Mouse (Mus musculus): ENCODE measurements around the gene Wfdc12. TPM values are rescaled to one million over a fixed set of nuclear protein-coding genes. Genes with fewer than 3 reads are reported as not detected.
A peak's percentile ranks its signal among the peaks of the same experiment; 100 is the strongest.

Gene Wfdc12
- polyA plus RNA-seq, 1 experiment, result not detected

DNA sequence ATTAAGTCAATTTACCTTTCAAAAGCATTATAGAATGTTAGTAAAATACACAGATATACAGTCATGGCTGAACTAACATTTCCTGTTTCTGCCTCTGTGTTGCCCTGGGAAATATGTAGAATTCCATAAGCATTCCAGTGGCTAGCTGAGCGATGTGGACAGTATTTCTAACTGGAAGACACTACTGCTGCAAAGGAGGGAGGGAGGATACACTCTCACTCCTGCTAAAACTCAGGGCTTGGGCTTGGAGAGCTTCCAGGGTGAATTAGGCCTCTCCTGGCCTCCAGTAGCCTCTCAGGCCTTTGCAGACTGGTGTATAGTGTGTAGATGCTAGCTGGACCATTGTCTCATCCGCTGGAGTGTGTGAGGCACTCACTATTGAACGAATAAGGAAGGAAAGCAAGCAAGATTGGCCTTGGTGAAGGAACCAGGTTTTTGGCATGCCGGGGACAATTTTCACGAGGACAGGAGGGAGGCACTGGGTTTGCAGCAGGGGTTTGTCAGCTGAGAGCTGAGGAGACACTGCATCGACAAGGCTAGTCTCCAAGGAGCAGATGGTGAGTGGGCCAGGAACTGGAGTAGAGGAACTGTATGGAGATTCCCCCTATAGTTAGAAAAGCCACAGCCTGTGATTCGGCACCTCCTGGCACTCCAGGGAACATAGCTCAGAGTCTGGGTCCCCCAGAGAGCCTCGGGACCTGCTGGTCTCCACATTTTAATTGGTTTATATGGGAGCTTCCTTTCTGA lies 15.6 kb downstream of the Wfdc12 start:
- DNase-seq (ENCODE audit: low read depth), result no peak
- TF ChIP-seq POLR2A (IDR thresholded peaks at IDR 0.05; ENCODE audit: borderline replicate concordance, extremely low read depth, insufficient read depth, insufficient read length, poor library complexity, severe bottlenecking) (no peak), CTCF (IDR thresholded peaks at IDR 0.05; ENCODE audit: borderline replicate concordance, extremely low read depth, insufficient read depth, insufficient read length) (no peak)

GRCm38 (mm10) chr2:164173394-164173793 lies 17.0 kb downstream of the Wfdc12 start:
- no peak for TF ChIP-seq CTCF (IDR thresholded peaks at IDR 0.05; ENCODE audit: borderline replicate concordance, extremely low read depth, insufficient read depth, insufficient read length)
- no peak for TF ChIP-seq POLR2A (IDR thresholded peaks at IDR 0.05; ENCODE audit: borderline replicate concordance, extremely low read depth, insufficient read depth, insufficient read length, poor library complexity, severe bottlenecking)
- DNase-seq (ENCODE audit: low read depth), result no peak

DNA sequence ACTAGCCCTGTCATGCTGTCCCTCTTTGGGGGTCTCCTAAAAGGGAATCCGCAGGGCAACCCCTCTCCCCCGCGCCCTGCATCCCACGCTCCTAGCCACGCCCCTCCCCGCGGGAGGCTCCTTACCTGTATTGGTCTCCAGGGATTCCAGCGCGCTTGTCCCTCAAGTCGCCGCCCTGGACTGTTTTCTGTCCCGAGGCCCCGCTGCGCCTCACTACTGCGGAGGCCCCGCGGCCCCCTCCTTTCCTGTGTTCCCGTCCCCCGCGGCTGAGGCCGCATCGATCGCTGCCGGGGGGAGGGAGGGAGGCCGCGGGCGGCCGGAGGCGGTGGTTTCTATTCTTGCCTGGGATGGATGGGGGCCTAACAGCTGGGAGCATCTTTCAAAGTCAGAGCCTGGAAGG lies 19.5 kb downstream of the Wfdc12 start, which contains the start of gene Kcns1:
Kcns1 (minus strand) TSS at position 212 of the 400 bp plus-strand sequence.
- peak; percentile 8 for DNase-seq (ENCODE audit: low read depth)
- TF ChIP-seq CTCF (IDR thresholded peaks at IDR 0.05; ENCODE audit: borderline replicate concordance, extremely low read depth, insufficient read depth, insufficient read length) (no peak), POLR2A (IDR thresholded peaks at IDR 0.05; ENCODE audit: borderline replicate concordance, extremely low read depth, insufficient read depth, insufficient read length, poor library complexity, severe bottlenecking) (no peak)

- peak; percentile 13 for DNase-seq (ENCODE audit: low read depth)
- no peak for TF ChIP-seq POLR2A (IDR thresholded peaks at IDR 0.05; ENCODE audit: borderline replicate concordance, extremely low read depth, insufficient read depth, insufficient read length, poor library complexity, severe bottlenecking)
- TF ChIP-seq CTCF (IDR thresholded peaks at IDR 0.05; ENCODE audit: borderline replicate concordance, extremely low read depth, insufficient read depth, insufficient read length), result no peak
These were observed 20.1 kb downstream of the Wfdc12 start for GRCm38 (mm10) chr2:164170326-164170725.

- no peak for TF ChIP-seq POLR2A (IDR thresholded peaks at IDR 0.05; ENCODE audit: borderline replicate concordance, extremely low read depth, insufficient read depth, insufficient read length, poor library complexity, severe bottlenecking)
- TF ChIP-seq CTCF (IDR thresholded peaks at IDR 0.05; ENCODE audit: borderline replicate concordance, extremely low read depth, insufficient read depth, insufficient read length), result peak; percentile 24; the same call in 1 of the 2 replicates
- DNase-seq (ENCODE audit: low read depth), result no peak
These were observed 21.8 kb downstream of the Wfdc12 start for GRCm38 (mm10) chr2:164168571-164168946.

- peak; percentile 47 for DNase-seq (ENCODE audit: low read depth)
- no peak for TF ChIP-seq CTCF (IDR thresholded peaks at IDR 0.05; ENCODE audit: borderline replicate concordance, extremely low read depth, insufficient read depth, insufficient read length)
- no peak for TF ChIP-seq POLR2A (IDR thresholded peaks at IDR 0.05; ENCODE audit: borderline replicate concordance, extremely low read depth, insufficient read depth, insufficient read length, poor library complexity, severe bottlenecking)
These were observed 22.4 kb downstream of the Wfdc12 start for GRCm38 (mm10) chr2:164167752-164168570.

GRCm38 (mm10) chr2:164164941-164165340 lies 25.5 kb downstream of the Wfdc12 start:
- no peak for TF ChIP-seq CTCF (IDR thresholded peaks at IDR 0.05; ENCODE audit: borderline replicate concordance, extremely low read depth, insufficient read depth, insufficient read length)
- TF ChIP-seq POLR2A (IDR thresholded peaks at IDR 0.05; ENCODE audit: borderline replicate concordance, extremely low read depth, insufficient read depth, insufficient read length, poor library complexity, severe bottlenecking), result no peak
- no peak for DNase-seq (ENCODE audit: low read depth)

DNA sequence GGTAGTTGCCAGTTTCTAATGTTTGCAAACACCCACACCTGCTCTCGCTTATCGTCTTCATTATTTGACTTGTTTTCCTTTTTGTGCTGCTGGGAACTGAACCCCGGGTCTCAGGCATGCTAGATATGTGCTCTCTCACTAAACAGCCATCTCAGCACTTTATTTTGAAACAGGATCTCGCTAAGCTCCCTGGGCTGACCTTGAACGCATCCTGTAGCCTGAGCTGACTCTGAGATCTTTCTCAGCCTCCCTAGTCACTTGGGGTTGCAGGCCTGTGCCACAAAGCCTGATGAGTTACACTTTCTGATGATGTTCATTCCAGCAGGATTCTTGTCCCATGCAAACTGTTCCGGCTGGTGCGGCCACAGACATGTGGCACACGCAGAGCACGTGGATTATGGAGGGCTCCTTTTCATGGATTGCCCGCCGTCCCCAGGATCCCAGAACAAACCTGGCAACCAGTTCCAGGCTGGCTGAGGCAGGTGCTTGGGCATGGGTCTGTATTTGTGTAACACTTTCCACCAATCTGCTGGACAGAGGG lies 28.8 kb downstream of the Wfdc12 start:
- DNase-seq (ENCODE audit: low read depth), result no peak
- TF ChIP-seq CTCF (IDR thresholded peaks at IDR 0.05; ENCODE audit: borderline replicate concordance, extremely low read depth, insufficient read depth, insufficient read length), result no peak
- no peak for TF ChIP-seq POLR2A (IDR thresholded peaks at IDR 0.05; ENCODE audit: borderline replicate concordance, extremely low read depth, insufficient read depth, insufficient read length, poor library complexity, severe bottlenecking)

GRCm38 (mm10) chr2:164158838-164159237 lies 31.6 kb downstream of the Wfdc12 start:
- no peak for DNase-seq (ENCODE audit: low read depth)
- no peak for TF ChIP-seq CTCF (IDR thresholded peaks at IDR 0.05; ENCODE audit: borderline replicate concordance, extremely low read depth, insufficient read depth, insufficient read length)
- TF ChIP-seq POLR2A (IDR thresholded peaks at IDR 0.05; ENCODE audit: borderline replicate concordance, extremely low read depth, insufficient read depth, insufficient read length, poor library complexity, severe bottlenecking), result no peak

DNA sequence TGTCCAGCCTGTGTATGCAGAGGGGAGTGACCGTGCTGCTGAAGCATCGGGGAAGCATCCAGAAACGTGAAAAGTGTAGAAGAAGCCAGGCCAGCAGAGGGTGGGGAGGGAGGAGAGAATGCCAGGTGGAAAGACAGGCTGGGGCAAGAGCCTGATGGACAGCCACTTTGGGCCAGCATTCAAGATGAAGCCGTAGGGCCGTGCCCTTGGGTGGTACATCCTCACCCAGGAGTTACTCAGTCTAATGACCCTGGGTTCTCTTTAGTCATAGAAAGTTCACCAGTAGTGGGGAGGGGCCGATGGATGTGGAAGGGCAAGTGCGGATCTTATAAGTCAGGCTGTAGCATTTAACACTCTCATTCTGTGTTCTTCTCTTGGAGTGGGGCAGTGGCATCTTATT lies 34.2 kb downstream of the Wfdc12 start:
- TF ChIP-seq POLR2A (IDR thresholded peaks at IDR 0.05; ENCODE audit: borderline replicate concordance, extremely low read depth, insufficient read depth, insufficient read length, poor library complexity, severe bottlenecking) (no peak), CTCF (IDR thresholded peaks at IDR 0.05; ENCODE audit: borderline replicate concordance, extremely low read depth, insufficient read depth, insufficient read length) (no peak)
- DNase-seq (ENCODE audit: low read depth), result no peak

DNA sequence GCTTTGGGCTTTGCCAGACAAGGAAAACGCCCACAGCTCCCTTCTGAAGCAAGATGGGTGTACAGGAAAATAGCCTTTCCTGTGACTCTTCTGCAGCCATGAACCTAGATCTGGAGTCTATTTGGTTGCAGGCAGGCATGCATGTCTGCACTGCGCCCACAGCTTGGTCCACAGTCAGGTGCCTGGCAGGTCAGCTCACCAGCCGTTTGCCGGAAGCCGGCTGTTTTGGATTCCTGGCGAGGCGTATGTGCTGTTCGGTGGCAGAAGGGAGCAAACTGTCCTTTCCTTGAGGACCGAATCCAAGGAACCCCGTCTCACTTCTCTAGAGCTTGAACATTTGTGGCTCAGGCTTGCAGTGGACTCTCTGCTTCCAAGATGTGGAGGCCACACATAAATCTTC lies 36.4 kb downstream of the Wfdc12 start:
- TF ChIP-seq POLR2A (IDR thresholded peaks at IDR 0.05; ENCODE audit: borderline replicate concordance, extremely low read depth, insufficient read depth, insufficient read length, poor library complexity, severe bottlenecking) (no peak), CTCF (IDR thresholded peaks at IDR 0.05; ENCODE audit: borderline replicate concordance, extremely low read depth, insufficient read depth, insufficient read length) (no peak)
- DNase-seq (ENCODE audit: low read depth), result no peak
